Mouse (Mus musculus): ENCODE measurements at regions not wholly inside any gene's neighbourhood (a gene's known extent, or its start where the extent isn't known, plus 50 kb on each side); places are given as distances from the start of the nearest gene placed in this dataset.

DNA sequence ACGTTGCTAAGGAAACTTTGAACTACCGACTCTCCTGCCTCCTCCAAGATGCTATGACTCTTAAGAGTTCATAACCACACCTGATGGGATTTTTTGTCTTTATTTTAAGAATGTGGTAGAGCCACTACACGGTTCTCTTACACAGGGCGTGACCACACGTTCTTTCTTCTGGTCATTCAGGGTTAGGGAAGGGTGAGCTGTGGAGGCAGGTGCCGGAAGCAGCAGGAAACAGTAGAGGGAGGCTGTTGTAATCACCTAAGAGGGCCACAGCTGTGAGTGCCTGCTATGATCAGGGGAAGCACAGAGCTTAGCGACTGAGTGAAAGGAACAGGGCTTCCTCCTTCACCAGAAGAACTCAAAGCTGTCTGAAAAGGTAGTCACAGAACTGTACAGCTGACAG lies 50.6 kb upstream of the Larp1 start:
- Histone ChIP-seq H3K9me3 (no peaks in the 10 kb centered on the region), H3K27ac (no peak overlapping the region), H3K4me1 (replicated peaks) (peaks cover 4% of the 10 kb centered on the region), H3K9ac (replicated peaks) (no peak overlapping the region), H3K27me3 (no peaks in the 10 kb centered on the region), H3K4me2 (replicated peaks) (no peak overlapping the region), H3K36me3 (no peaks in the 10 kb centered on the region), H3K4me3 (replicated peaks) (no peak overlapping the region)
- no peak for ATAC-seq
- 81% methylated on average over 7 of the region's 7 CpGs for WGBS

GRCm38 (mm10) chr11:57956909-57957308 lies 52.0 kb upstream of the Larp1 start:
- Histone ChIP-seq H3K4me1 (replicated peaks) (no peaks in the 10 kb centered on the region), H3K9ac (replicated peaks) (no peak overlapping the region), H3K4me3 (replicated peaks) (no peak overlapping the region), H3K4me2 (replicated peaks) (no peak overlapping the region), H3K9me3 (no peaks in the 10 kb centered on the region), H3K36me3 (no peaks in the 10 kb centered on the region), H3K27me3 (no peaks in the 10 kb centered on the region), H3K27ac (no peak overlapping the region)
- no peak for ATAC-seq
- 90% methylated on average over 9 of the region's 9 CpGs for WGBS

DNA sequence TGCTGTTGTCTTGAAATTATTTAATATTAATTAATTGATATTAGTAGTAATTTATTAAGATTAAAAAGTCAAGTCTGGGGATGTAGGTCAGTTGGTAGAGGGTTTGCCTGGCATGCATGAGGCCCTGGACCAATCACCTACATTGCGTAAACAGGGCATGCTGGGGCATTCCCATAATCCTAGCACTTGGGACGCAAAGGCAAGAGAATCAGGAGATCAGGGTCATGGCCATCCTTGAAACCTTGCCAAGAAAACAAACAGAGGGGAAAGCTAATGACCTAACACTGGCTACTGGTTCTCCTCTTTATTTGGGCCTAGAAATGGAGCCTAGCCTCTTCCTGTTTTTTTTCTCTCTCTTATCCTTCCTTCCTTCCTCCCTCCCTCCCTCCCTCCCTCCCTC lies 52.8 kb upstream of the Larp1 start:
- no peak for ATAC-seq

DNA sequence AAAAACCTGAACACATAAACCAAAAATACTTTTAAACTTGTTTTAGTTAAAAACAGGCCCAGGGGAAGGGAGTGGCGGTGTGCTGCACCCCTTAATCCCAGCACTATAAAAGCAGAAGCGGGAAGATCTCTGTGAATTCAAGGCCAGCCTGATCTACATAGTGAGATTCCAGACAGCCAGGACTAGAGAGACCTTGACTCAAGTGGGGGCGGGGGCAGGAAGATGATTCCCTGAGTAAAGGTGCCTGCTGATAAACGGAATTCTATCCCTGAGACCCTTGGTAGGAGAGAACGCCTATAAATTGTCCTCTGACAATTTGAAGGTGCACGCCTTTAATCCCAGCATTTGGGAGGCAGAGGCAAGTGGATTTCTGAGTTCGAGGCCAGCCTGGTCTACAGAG lies 53.4 kb upstream of the Larp1 start:
- H3K27ac ChIP-seq, result no peak overlapping the region
- H3K4me1 ChIP-seq (replicated peaks), result no peaks in the 10 kb centered on the region
- WGBS, result 92% methylated on average over 7 of the region's 7 CpGs
- no peaks in the 10 kb centered on the region for H3K36me3 ChIP-seq
- no peak overlapping the region for H3K4me3 ChIP-seq (replicated peaks)
- no peaks in the 10 kb centered on the region for H3K9me3 ChIP-seq
- no peak overlapping the region for H3K9ac ChIP-seq (replicated peaks)
- no peak overlapping the region for H3K4me2 ChIP-seq (replicated peaks)
- no peak for ATAC-seq
- H3K27me3 ChIP-seq, result no peaks in the 10 kb centered on the region

More for the DNA sequence above, 52.8 kb upstream of the Larp1 start:
- H3K9me3 ChIP-seq, result no peaks in the 10 kb centered on the region
- WGBS, result 83% methylated on average over 2 of the region's 2 CpGs
- H3K9ac ChIP-seq (replicated peaks), result no peak overlapping the region
- no peak overlapping the region for H3K4me2 ChIP-seq (replicated peaks)
- H3K4me3 ChIP-seq (replicated peaks), result no peak overlapping the region
- no peaks in the 10 kb centered on the region for H3K27me3 ChIP-seq
- H3K27ac ChIP-seq, result no peak overlapping the region
- no peaks in the 10 kb centered on the region for H3K36me3 ChIP-seq
- H3K4me1 ChIP-seq (replicated peaks), result no peaks in the 10 kb centered on the region

DNA sequence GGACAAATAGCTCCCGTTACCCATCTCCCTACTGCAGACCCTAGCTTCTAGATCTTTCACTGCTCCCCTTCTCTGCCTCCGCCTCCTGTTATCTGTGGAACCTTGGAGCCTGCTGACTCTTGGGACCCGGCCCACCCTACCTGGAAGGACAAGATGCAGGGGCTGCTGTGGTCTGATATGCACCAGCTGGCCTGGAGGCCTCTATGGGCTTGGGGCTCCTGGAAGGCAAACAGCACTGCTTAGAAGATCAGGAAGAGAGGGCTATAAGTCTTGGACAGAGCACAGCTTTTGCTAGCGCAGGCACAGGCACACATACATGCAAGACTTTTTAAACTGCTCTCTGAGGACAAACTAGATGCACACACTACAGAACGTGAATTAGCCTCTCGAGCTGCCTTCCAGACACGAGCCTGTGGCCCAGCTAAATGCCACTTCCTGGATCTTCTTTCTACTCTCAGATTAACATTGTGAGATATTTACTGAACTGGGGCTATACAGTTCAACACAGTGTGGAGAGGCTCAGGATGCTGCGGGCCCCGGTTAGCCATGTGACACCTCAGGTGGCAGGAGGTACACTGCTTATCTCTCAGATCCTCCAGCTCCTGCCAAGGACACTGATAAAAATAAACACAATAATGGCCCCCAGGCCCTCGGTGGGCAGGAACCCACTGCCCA lies 54.2 kb upstream of the Larp1 start:
- H3K9ac ChIP-seq (replicated peaks), result no peak overlapping the region
- H3K4me2 ChIP-seq (replicated peaks), result no peak overlapping the region
- no peaks in the 10 kb centered on the region for H3K4me1 ChIP-seq (replicated peaks)
- no peaks in the 10 kb centered on the region for H3K9me3 ChIP-seq
- H3K4me3 ChIP-seq (replicated peaks), result no peak overlapping the region
- no peak overlapping the region for H3K27ac ChIP-seq
- H3K27me3 ChIP-seq, result no peaks in the 10 kb centered on the region
- no peaks in the 10 kb centered on the region for H3K36me3 ChIP-seq
- no peak for ATAC-seq
- 85% methylated on average over 10 of the region's 10 CpGs for WGBS

GRCm38 (mm10) chr11:57953694-57954093 lies 55.2 kb upstream of the Larp1 start:
- Histone ChIP-seq H3K4me3 (replicated peaks) (no peak overlapping the region), H3K9ac (replicated peaks) (no peak overlapping the region), H3K9me3 (no peaks in the 10 kb centered on the region), H3K27ac (no peak overlapping the region), H3K27me3 (no peaks in the 10 kb centered on the region), H3K4me1 (replicated peaks) (no peaks in the 10 kb centered on the region), H3K36me3 (no peaks in the 10 kb centered on the region), H3K4me2 (replicated peaks) (no peak overlapping the region)
- 86% methylated on average over 7 of the region's 7 CpGs for WGBS
- ATAC-seq, result no peak

DNA sequence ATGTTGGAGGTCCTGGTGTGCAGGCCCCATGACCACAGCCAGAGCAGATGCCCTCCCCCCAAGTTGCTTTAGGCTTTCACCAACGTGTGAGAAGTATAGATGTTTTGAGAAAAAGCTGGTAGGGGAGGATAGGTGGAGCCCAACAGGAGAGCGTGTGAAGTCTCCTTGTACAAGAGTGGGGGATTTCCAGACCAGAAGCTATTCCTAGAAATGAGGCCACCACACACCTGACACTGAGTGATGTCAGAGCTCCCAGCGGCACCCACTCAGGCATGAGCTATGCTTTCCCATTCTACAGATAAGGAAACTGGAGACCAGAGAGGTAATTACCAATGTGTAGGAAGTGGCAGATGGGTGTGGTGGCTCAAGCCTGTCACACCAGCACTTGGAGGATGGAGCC lies 56.2 kb upstream of the Larp1 start:
- Histone ChIP-seq H3K4me3 (replicated peaks) (no peak overlapping the region), H3K4me1 (replicated peaks) (no peaks in the 10 kb centered on the region), H3K27ac (no peak overlapping the region), H3K27me3 (no peaks in the 10 kb centered on the region), H3K36me3 (no peaks in the 10 kb centered on the region), H3K9me3 (no peaks in the 10 kb centered on the region), H3K9ac (replicated peaks) (no peak overlapping the region), H3K4me2 (replicated peaks) (no peak overlapping the region)
- ATAC-seq, result no peak
- 82% methylated on average over 3 of the region's 3 CpGs for WGBS

GRCm38 (mm10) chr11:57951541-57952326 lies 57.1 kb upstream of the Larp1 start:
- Histone ChIP-seq H3K9me3 (no peaks in the 10 kb centered on the region), H3K27ac (no peak overlapping the region), H3K4me2 (replicated peaks) (no peak overlapping the region), H3K4me3 (replicated peaks) (no peak overlapping the region), H3K27me3 (no peaks in the 10 kb centered on the region), H3K36me3 (no peaks in the 10 kb centered on the region), H3K4me1 (replicated peaks) (no peaks in the 10 kb centered on the region), H3K9ac (replicated peaks) (no peak overlapping the region)
- WGBS, result 85% methylated on average over 20 of the region's 20 CpGs
- no peak for ATAC-seq

- 6% methylated on average over 4 of the region's 4 CpGs for WGBS
- no peaks in the 10 kb centered on the region for H3K4me1 ChIP-seq (replicated peaks)
- no peaks in the 10 kb centered on the region for H3K36me3 ChIP-seq
- no peak for ATAC-seq
- no peaks in the 10 kb centered on the region for H3K9me3 ChIP-seq
- no peak overlapping the region for H3K27ac ChIP-seq
- no peaks in the 10 kb centered on the region for H3K27me3 ChIP-seq
- no peak overlapping the region for H3K9ac ChIP-seq (replicated peaks)
- no peak overlapping the region for H3K4me2 ChIP-seq (replicated peaks)
- H3K4me3 ChIP-seq (replicated peaks), result no peak overlapping the region
Observed at GRCm38 (mm10) chr11:57950989-57951388, 57.9 kb upstream of the Larp1 start.

- ATAC-seq, result no peak
- H3K27ac ChIP-seq, result no peak overlapping the region
- no peak overlapping the region for H3K9ac ChIP-seq (replicated peaks)
- H3K4me1 ChIP-seq (replicated peaks), result no peaks in the 10 kb centered on the region
- no peak overlapping the region for H3K4me3 ChIP-seq (replicated peaks)
- no peaks in the 10 kb centered on the region for H3K9me3 ChIP-seq
- 70% methylated on average over 9 of the region's 9 CpGs for WGBS
- H3K4me2 ChIP-seq (replicated peaks), result no peak overlapping the region
- no peaks in the 10 kb centered on the region for H3K27me3 ChIP-seq
- H3K36me3 ChIP-seq, result no peaks in the 10 kb centered on the region
Observed at GRCm38 (mm10) chr11:57949067-57949466, 59.8 kb upstream of the Larp1 start.

DNA sequence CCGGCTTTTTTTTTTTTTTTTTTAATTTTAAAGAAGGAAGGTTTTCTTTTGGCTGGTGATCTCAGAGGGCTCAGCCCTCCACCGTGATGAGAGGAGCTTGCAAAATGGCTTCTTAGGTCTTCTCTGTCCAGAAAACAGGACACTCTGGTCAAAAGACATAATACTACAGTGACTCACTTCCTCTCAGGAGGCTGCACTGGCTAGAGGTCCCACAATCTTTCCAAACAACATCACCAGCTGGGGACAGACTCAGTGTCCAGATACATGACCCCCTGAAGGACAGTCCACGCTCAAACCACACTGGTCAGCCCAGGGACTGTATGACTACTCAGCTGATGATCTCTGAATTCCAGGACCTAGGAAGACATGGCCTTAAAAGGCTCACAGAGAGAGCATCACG lies 61.5 kb upstream of the Larp1 start:
- H3K36me3 ChIP-seq, result no peaks in the 10 kb centered on the region
- H3K9ac ChIP-seq (replicated peaks), result no peak overlapping the region
- H3K4me2 ChIP-seq (replicated peaks), result no peak overlapping the region
- H3K4me1 ChIP-seq (replicated peaks), result no peaks in the 10 kb centered on the region
- no peak for ATAC-seq
- no peaks in the 10 kb centered on the region for H3K9me3 ChIP-seq
- no peaks in the 10 kb centered on the region for H3K27me3 ChIP-seq
- no peak overlapping the region for H3K4me3 ChIP-seq (replicated peaks)
- WGBS, result 94% methylated on average over 4 of the region's 4 CpGs
- no peak overlapping the region for H3K27ac ChIP-seq

- no peaks in the 10 kb centered on the region for H3K27me3 ChIP-seq
- no peak overlapping the region for H3K27ac ChIP-seq
- no peaks in the 10 kb centered on the region for H3K36me3 ChIP-seq
- peak overlapping the region; percentile 47 for H3K4me2 ChIP-seq (replicated peaks)
- H3K9ac ChIP-seq (replicated peaks), result peak overlapping the region; percentile 61
- no peaks in the 10 kb centered on the region for H3K9me3 ChIP-seq
- peak overlapping the region; percentile 19; the same call in 1 of the 2 replicates for H3K4me3 ChIP-seq (replicated peaks)
- 14% methylated on average over 13 of the region's 13 CpGs for whole genome bisulfite sequencing
- peaks cover 8% of the 10 kb centered on the region for H3K4me1 ChIP-seq (replicated peaks)
- peak; percentile 72; the same call in 1 of the 2 replicates for ATAC-seq
Observed at GRCm38 (mm10) chr11:57934391-57934850, 74.4 kb upstream of the Larp1 start.
